Mouse (Mus musculus): ENCODE measurements around the gene Sympk. TPM values are rescaled to one million over a fixed set of nuclear protein-coding genes. Genes with fewer than 3 reads are reported as not detected.
"Not testable (repeated sequence)": the region's sequence is repeated elsewhere in the genome, so short reads cannot be mapped to it uniquely, and the experiment has no call there.

The Sympk gene
- polyA plus RNA-seq, 1 experiment from 2014 or later, result 50.8 TPM

- 89% methylated on average over 10 of the region's 10 CpGs for WGBS
- H3K9ac ChIP-seq, result no peak overlapping the region
- no peaks in the 10 kb centered on the region for H3K9me3 ChIP-seq (replicated peaks)
- no peak overlapping the region for H3K4me2 ChIP-seq (replicated peaks)
- peaks cover 5% of the 10 kb centered on the region for H3K36me3 ChIP-seq
- no peaks in the 10 kb centered on the region for H3K27me3 ChIP-seq
- H3K4me3 ChIP-seq, result no peak overlapping the region
- H3K27ac ChIP-seq, result no peak overlapping the region
- H3K4me1 ChIP-seq, result peaks cover 7% of the 10 kb centered on the region; the same call in 1 of the 2 replicates
- ATAC-seq (ENCODE audit: low FRiP score), result no peak
Measured at GRCm38 (mm10) chr7:19057405-19057804, 33.2 kb downstream of the Sympk start.

- H3K9me3 ChIP-seq (replicated peaks), result 0 out of 2 replicates have a peak, but pooled peaks cover 8% of the 10 kb centered on the region
- H3K4me2 ChIP-seq (replicated peaks), result no peak overlapping the region; the same call in 1 of the 2 replicates
- no peak overlapping the region for H3K27ac ChIP-seq
- H3K27me3 ChIP-seq, result peaks cover 41% of the 10 kb centered on the region
- no peaks in the 10 kb centered on the region for H3K4me1 ChIP-seq
- peak overlapping the region; percentile 7; the same call in 1 of the 2 replicates for H3K4me3 ChIP-seq
- no peak overlapping the region for H3K9ac ChIP-seq
- no peak for ATAC-seq (ENCODE audit: low FRiP score)
- H3K36me3 ChIP-seq, result no peaks in the 10 kb centered on the region
- WGBS, result 47% methylated on average over 13 of the region's 13 CpGs
Measured at GRCm38 (mm10) chr7:19065896-19066295, 41.7 kb downstream of the Sympk start.

GRCm38 (mm10) chr7:19067063-19067462, 42.9 kb downstream of the Sympk start:
- Histone ChIP-seq H3K27ac (no peak overlapping the region), H3K4me3 (no peak overlapping the region), H3K4me2 (replicated peaks) (no peak overlapping the region), H3K27me3 (peaks cover 41% of the 10 kb centered on the region), H3K9ac (no peak overlapping the region), H3K9me3 (replicated peaks) (0 out of 2 replicates have a peak, but pooled peaks cover 8% of the 10 kb centered on the region), H3K36me3 (no peaks in the 10 kb centered on the region), H3K4me1 (no peaks in the 10 kb centered on the region)
- no peak for ATAC-seq (ENCODE audit: low FRiP score)
- WGBS, result 45% methylated on average over 14 of the region's 14 CpGs

GRCm38 (mm10) chr7:19067935-19068334, 43.8 kb downstream of the Sympk start:
- Histone ChIP-seq H3K27me3 (peaks cover 41% of the 10 kb centered on the region), H3K27ac (no peak overlapping the region), H3K4me2 (replicated peaks) (no peak overlapping the region), H3K9me3 (replicated peaks) (0 out of 2 replicates have a peak, but pooled peaks cover 8% of the 10 kb centered on the region), H3K9ac (no peak overlapping the region), H3K4me3 (no peak overlapping the region), H3K4me1 (no peaks in the 10 kb centered on the region), H3K36me3 (no peaks in the 10 kb centered on the region)
- 68% methylated on average over 13 of the region's 14 CpGs for WGBS
- no peak for ATAC-seq (ENCODE audit: low FRiP score)

- WGBS, result 11% methylated on average over 2 of the region's 2 CpGs
Measured at GRCm38 (mm10) chr7:19068707-19069106, 44.5 kb downstream of the Sympk start.

GRCm38 (mm10) chr7:19069500-19069899, 45.3 kb downstream of the Sympk start:
- no peak overlapping the region for H3K4me2 ChIP-seq (replicated peaks)
- H3K27me3 ChIP-seq, result peaks cover 33% of the 10 kb centered on the region
- no peaks in the 10 kb centered on the region for H3K4me1 ChIP-seq
- H3K4me3 ChIP-seq, result no peak overlapping the region
- 0 out of 2 replicates have a peak, but pooled peaks cover 8% of the 10 kb centered on the region for H3K9me3 ChIP-seq (replicated peaks)
- H3K9ac ChIP-seq, result no peak overlapping the region
- H3K27ac ChIP-seq, result no peak overlapping the region
- no peaks in the 10 kb centered on the region for H3K36me3 ChIP-seq
- WGBS, result 49% methylated on average over 3 of the region's 3 CpGs
- ATAC-seq (ENCODE audit: low FRiP score), result no peak

More at GRCm38 (mm10) chr7:19068707-19069106, 44.5 kb downstream of the Sympk start:
- no peak overlapping the region for H3K4me2 ChIP-seq (replicated peaks)
- H3K27me3 ChIP-seq, result peaks cover 40% of the 10 kb centered on the region
- no peak for ATAC-seq (ENCODE audit: low FRiP score)
- no peaks in the 10 kb centered on the region for H3K4me1 ChIP-seq
- 0 out of 2 replicates have a peak, but pooled peaks cover 8% of the 10 kb centered on the region for H3K9me3 ChIP-seq (replicated peaks)
- no peak overlapping the region for H3K4me3 ChIP-seq
- no peak overlapping the region for H3K9ac ChIP-seq
- no peaks in the 10 kb centered on the region for H3K36me3 ChIP-seq
- H3K27ac ChIP-seq, result no peak overlapping the region

- 56% methylated on average over 3 of the region's 3 CpGs for WGBS
- not testable (repeated sequence) for H3K9ac ChIP-seq; H3K27ac ChIP-seq; H3K4me3 ChIP-seq; H3K4me2 ChIP-seq (replicated peaks); ATAC-seq (ENCODE audit: low FRiP score); H3K4me1 ChIP-seq; H3K36me3 ChIP-seq; H3K9me3 ChIP-seq (replicated peaks)
- peaks cover 18% of the 10 kb centered on the region for H3K27me3 ChIP-seq
Measured at GRCm38 (mm10) chr7:19071024-19071423, 46.8 kb downstream of the Sympk start.

GRCm38 (mm10) chr7:19073504-19073903, 49.3 kb downstream of the Sympk start:
- Histone ChIP-seq H3K4me3 (no peak overlapping the region), H3K4me2 (replicated peaks) (no peak overlapping the region), H3K4me1 (peaks cover 20% of the 10 kb centered on the region), H3K9ac (no peak overlapping the region), H3K9me3 (replicated peaks) (no peaks in the 10 kb centered on the region), H3K27me3 (no peaks in the 10 kb centered on the region), H3K36me3 (peaks cover 7% of the 10 kb centered on the region), H3K27ac (no peak overlapping the region)
- no peak for ATAC-seq (ENCODE audit: low FRiP score)
- 76% methylated on average over 9 of the region's 9 CpGs for WGBS

GRCm38 (mm10) chr7:19074494-19074893, 50.3 kb downstream of the Sympk start:
- Histone ChIP-seq H3K9ac (no peak overlapping the region), H3K36me3 (peaks cover 17% of the 10 kb centered on the region), H3K4me1 (peaks cover 20% of the 10 kb centered on the region), H3K4me3 (no peak overlapping the region), H3K4me2 (replicated peaks) (no peak overlapping the region), H3K27ac (no peak overlapping the region), H3K9me3 (replicated peaks) (no peaks in the 10 kb centered on the region), H3K27me3 (no peaks in the 10 kb centered on the region)
- WGBS, result 92% methylated on average over 6 of the region's 6 CpGs
- no peak for ATAC-seq (ENCODE audit: low FRiP score)

GRCm38 (mm10) chr7:19075231-19075630, 51.1 kb downstream of the Sympk start:
- ATAC-seq (ENCODE audit: low FRiP score), result peak; percentile 1; the same call in 1 of the 2 replicates
- Histone ChIP-seq H3K9ac (no peak overlapping the region), H3K9me3 (replicated peaks) (no peaks in the 10 kb centered on the region), H3K4me3 (peak overlapping the region; percentile 98), H3K36me3 (peaks cover 24% of the 10 kb centered on the region), H3K4me1 (peaks cover 20% of the 10 kb centered on the region), H3K4me2 (replicated peaks) (peak overlapping the region; percentile 49), H3K27me3 (no peaks in the 10 kb centered on the region), H3K27ac (peak overlapping the region; percentile 71)
- 56% methylated on average over 5 of the region's 5 CpGs for WGBS

GRCm38 (mm10) chr7:19075723-19076585, 51.8 kb downstream of the Sympk start, which contains the start of gene Dmwd:
Gene Dmwd (plus strand): TSS chr7:19076227.
- Histone ChIP-seq H3K9me3 (replicated peaks) (no peaks in the 10 kb centered on the region), H3K4me3 (peak within 1 kb of the TSS; percentile 98), H3K27ac (peak within 1 kb of the TSS; percentile 71), H3K4me1 (peaks cover 20% of the 10 kb centered on the region), H3K36me3 (peaks cover 31% of the 10 kb centered on the region), H3K27me3 (no peaks in the 10 kb centered on the region), H3K9ac (peak within 1 kb of the TSS; percentile 95), H3K4me2 (replicated peaks) (peak within 1 kb of the TSS; percentile 96)
- ATAC-seq (ENCODE audit: low FRiP score), result peak; percentile 99
- WGBS, result 1% methylated on average over 71 of the region's 91 CpGs

GRCm38 (mm10) chr7:19076586-19076991, 52.4 kb downstream of the Sympk start:
- Histone ChIP-seq H3K9me3 (replicated peaks) (no peaks in the 10 kb centered on the region), H3K9ac (peak overlapping the region; percentile 95), H3K4me3 (peak overlapping the region; percentile 98), H3K4me2 (replicated peaks) (peak overlapping the region; percentile 96), H3K27ac (peak overlapping the region; percentile 71; the same call in 1 of the 2 replicates), H3K4me1 (peaks cover 22% of the 10 kb centered on the region), H3K27me3 (no peaks in the 10 kb centered on the region), H3K36me3 (peaks cover 38% of the 10 kb centered on the region)
- ATAC-seq (ENCODE audit: low FRiP score), result no peak
- under 1% methylated on average over 22 of the region's 22 CpGs for WGBS

Measured in hindbrain, embryonic 12.5 days (tissue).